Mouse (Mus musculus) adrenal gland, postnatal 14 days (tissue): ENCODE data around the gene Crip1. TPM values are rescaled to one million over a fixed set of nuclear protein-coding genes. Genes with fewer than 3 reads are reported as not detected.

Experiments used
- DNase-seq: peaks from one replicate; pipeline ENCODE4 v3.0.0; 2021; ENCODE audit warnings: mixed read lengths
- total RNA-seq: library from RNA; stranded (reverse); gene quantifications from 2 replicates; pipeline ENCODE4 v1.2.3, GENCODE M21; 2021

Crip1 gene
- total RNA-seq, 1 experiment from 2014 or later: 79.4 TPM

GRCm38 (mm10) chr12:113147481-113147880 lies 1.4 kb downstream of the Crip1 start:
- DNase-seq: peak; percentile 41

GRCm38 (mm10) chr12:113148381-113149035 lies 2.4 kb downstream of the Crip1 start:
- DNase-seq: peak; percentile 70

GRCm38 (mm10) chr12:113149341-113149740 lies 3.2 kb downstream of the Crip1 start:
- DNase-seq: peak; percentile 47

GRCm38 (mm10) chr12:113149896-113150295 lies 3.8 kb downstream of the Crip1 start:
- no peak for DNase-seq

- no peak for DNase-seq
Measured at GRCm38 (mm10) chr12:113150591-113150990, 4.5 kb downstream of the Crip1 start.

- DNase-seq: no peak
Measured at GRCm38 (mm10) chr12:113151046-113151445, 4.9 kb downstream of the Crip1 start.

- peak; percentile 40 for DNase-seq
Measured at GRCm38 (mm10) chr12:113151661-113152271, 5.7 kb downstream of the Crip1 start.

GRCm38 (mm10) chr12:113152272-113152661 lies 6.2 kb downstream of the Crip1 start:
- no peak for DNase-seq

- no peak for DNase-seq
Measured at GRCm38 (mm10) chr12:113152991-113153525, 6.9 kb downstream of the Crip1 start.

GRCm38 (mm10) chr12:113153971-113154370 lies 7.9 kb downstream of the Crip1 start:
- DNase-seq: no peak

GRCm38 (mm10) chr12:113154747-113155075 lies 8.6 kb downstream of the Crip1 start:
- no peak for DNase-seq

GRCm38 (mm10) chr12:113155076-113155771 lies 9.1 kb downstream of the Crip1 start:
- DNase-seq: peak; percentile 68

GRCm38 (mm10) chr12:113155887-113156539 lies 9.9 kb downstream of the Crip1 start, which contains the start of gene Tedc1:
Gene Tedc1, plus strand, starts transcription at chr12:113156421.
- DNase-seq: peak; percentile 100

GRCm38 (mm10) chr12:113156540-113156929 lies 10.4 kb downstream of the Crip1 start:
- DNase-seq: no peak

GRCm38 (mm10) chr12:113157002-113157401 lies 10.9 kb downstream of the Crip1 start:
- DNase-seq: no peak

- DNase-seq: no peak
Measured at GRCm38 (mm10) chr12:113157521-113157920, 11.4 kb downstream of the Crip1 start.

GRCm38 (mm10) chr12:113157971-113158370 lies 11.9 kb downstream of the Crip1 start:
- DNase-seq: no peak

GRCm38 (mm10) chr12:113163561-113164006 lies 17.5 kb downstream of the Crip1 start:
- DNase-seq: no peak

GRCm38 (mm10) chr12:113168031-113168536 lies 22.0 kb downstream of the Crip1 start:
- no peak for DNase-seq

- DNase-seq: no peak
Measured at GRCm38 (mm10) chr12:113176960-113177725, 31.0 kb downstream of the Crip1 start.

GRCm38 (mm10) chr12:113181020-113181419 lies 34.9 kb downstream of the Crip1 start:
- peak; percentile 41 for DNase-seq

- no peak for DNase-seq
Measured at GRCm38 (mm10) chr12:113184945-113185344, 38.8 kb downstream of the Crip1 start.
